Mouse (Mus musculus): ENCODE data around the gene Pex11b. TPM values are rescaled to one million over a fixed set of nuclear protein-coding genes. Genes with fewer than 3 reads are reported as not detected.

Pex11b gene
- total and polyA plus RNA-seq, 2 experiments = 31.4 to 40.8 TPM

GRCm38 (mm10) chr3:96629729-96630600 lies 5.2 kb upstream of the Pex11b start, which contains the start of gene Rbm8a:
Rbm8a (plus strand) TSS chr3:96629933.
- TF ChIP-seq POLR2A (IDR thresholded peaks at IDR 0.05; ENCODE audit: extremely low read depth, insufficient read depth, low read length) (peak; percentile 74; the same call in 1 of the 2 replicates), CTCF (IDR thresholded peaks at IDR 0.05; ENCODE audit: low read depth, low read length) (no peak)
- H3K27ac ChIP-seq (replicated peaks; ENCODE audit: insufficient read depth, low read depth, low read length) = peak within 1 kb of the TSS; percentile 89
- WGBS = under 1% methylated on average over 48 of the region's 48 CpGs

DNA sequence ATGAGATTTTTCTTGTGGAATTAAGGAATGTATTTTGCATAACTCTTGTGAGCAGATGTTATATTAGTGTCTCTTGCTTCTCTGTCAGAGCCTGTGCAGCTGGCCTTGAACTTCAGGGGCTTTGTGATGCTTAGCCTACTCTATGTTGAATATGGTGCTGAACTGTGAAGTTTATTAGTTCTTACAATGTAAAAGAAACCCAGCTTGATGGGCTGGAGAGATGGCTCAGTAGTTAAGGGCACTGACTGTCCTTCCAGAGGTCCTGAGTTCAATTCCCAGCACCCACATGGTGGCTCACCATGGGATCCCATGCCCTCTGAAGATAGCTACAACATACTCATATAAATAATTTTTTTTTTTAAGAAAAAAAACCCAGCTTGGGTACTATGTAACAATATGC lies 3.1 kb upstream of the Pex11b start:
- H3K4me1 ChIP-seq (ENCODE audit: control insufficient read depth, insufficient read depth, low read length) = peaks cover 12% of the 10 kb centered on the region
- H3K79me2 ChIP-seq (ENCODE audit: control insufficient read depth, insufficient read depth, low read length) = peaks cover 4% of the 10 kb centered on the region; the same call in 1 of the 2 replicates
- no peaks in the 10 kb centered on the region for H3K27me3 ChIP-seq (ENCODE audit: control insufficient read depth, insufficient read depth, low read length)
- DNase-seq (ENCODE audit: extremely low read depth, low read depth, low spot score) = no peak
- no peak overlapping the region for H3K9ac ChIP-seq (ENCODE audit: low read depth, low read length)
- no peak for TF ChIP-seq POLR2A (IDR thresholded peaks at IDR 0.05; ENCODE audit: extremely low read depth, insufficient read depth, low read length)
- TF ChIP-seq CTCF (IDR thresholded peaks at IDR 0.05; ENCODE audit: low read depth, low read length) = no peak
- H3K27ac ChIP-seq (replicated peaks; ENCODE audit: insufficient read depth, low read depth, low read length) = no peak overlapping the region
- no peak overlapping the region for H3K4me3 ChIP-seq (ENCODE audit: insufficient read depth, low read depth, low read length)
- H3K36me3 ChIP-seq (ENCODE audit: control insufficient read depth, insufficient read depth, low read length) = peaks cover 14% of the 10 kb centered on the region; the same call in 1 of the 2 replicates

More at GRCm38 (mm10) chr3:96629729-96630600, 5.2 kb upstream of the Pex11b start, which contains the start of gene Rbm8a:
- H3K9ac ChIP-seq (ENCODE audit: low read depth, low read length) = peak within 1 kb of the TSS; percentile 85
- H3K4me1 ChIP-seq (ENCODE audit: control insufficient read depth, insufficient read depth, low read length) = peaks cover 3% of the 10 kb centered on the region
- H3K79me2 ChIP-seq (ENCODE audit: control insufficient read depth, insufficient read depth, low read length) = no peaks in the 10 kb centered on the region; the same call in 1 of the 2 replicates
- DNase-seq (ENCODE audit: extremely low read depth, low read depth, low spot score) = peak; percentile 95
- peaks cover 14% of the 10 kb centered on the region; the same call in 1 of the 2 replicates for H3K36me3 ChIP-seq (ENCODE audit: control insufficient read depth, insufficient read depth, low read length)
- H3K27me3 ChIP-seq (ENCODE audit: control insufficient read depth, insufficient read depth, low read length) = no peaks in the 10 kb centered on the region
- peak within 1 kb of the TSS; percentile 79 for H3K4me3 ChIP-seq (ENCODE audit: insufficient read depth, low read depth, low read length)

- no peaks in the 10 kb centered on the region for H3K27me3 ChIP-seq (ENCODE audit: control insufficient read depth, insufficient read depth, low read length)
- H3K27ac ChIP-seq (replicated peaks; ENCODE audit: insufficient read depth, low read depth, low read length) = no peak overlapping the region
- H3K4me3 ChIP-seq (ENCODE audit: insufficient read depth, low read depth, low read length) = no peak overlapping the region
- DNase-seq (ENCODE audit: extremely low read depth, low read depth, low spot score) = no peak
- TF ChIP-seq CTCF (IDR thresholded peaks at IDR 0.05; ENCODE audit: low read depth, low read length) (no peak), POLR2A (IDR thresholded peaks at IDR 0.05; ENCODE audit: extremely low read depth, insufficient read depth, low read length) (no peak)
- peaks cover 4% of the 10 kb centered on the region; the same call in 1 of the 2 replicates for H3K79me2 ChIP-seq (ENCODE audit: control insufficient read depth, insufficient read depth, low read length)
- no peak overlapping the region for H3K9ac ChIP-seq (ENCODE audit: low read depth, low read length)
- peaks cover 20% of the 10 kb centered on the region; the same call in 1 of the 2 replicates for H3K36me3 ChIP-seq (ENCODE audit: control insufficient read depth, insufficient read depth, low read length)
- peaks cover 14% of the 10 kb centered on the region for H3K4me1 ChIP-seq (ENCODE audit: control insufficient read depth, insufficient read depth, low read length)
- WGBS = 91% methylated on average over 1 of the region's 1 CpGs
Measured at GRCm38 (mm10) chr3:96634015-96634414, 1.2 kb upstream of the Pex11b start.

DNA sequence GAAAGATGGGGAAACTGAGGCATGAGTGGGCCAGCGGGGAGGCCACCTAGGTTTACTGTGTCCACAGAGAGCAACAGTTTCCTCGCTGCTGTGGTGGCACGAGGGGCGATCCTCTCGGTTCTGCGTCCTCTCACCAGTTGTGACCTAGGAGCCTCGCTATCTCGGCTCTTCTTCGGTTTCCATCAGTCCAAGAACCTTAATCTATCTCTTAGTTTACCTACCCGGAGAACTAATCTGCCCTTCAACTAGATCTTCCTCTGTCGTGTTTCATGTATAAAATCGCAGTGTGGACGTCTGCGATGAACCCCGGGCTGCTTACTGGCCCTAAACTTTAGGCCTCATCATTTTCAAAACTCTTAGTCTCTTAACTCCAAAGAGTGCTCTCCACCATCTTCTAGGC lies 730 bp downstream of the Pex11b start:
- 6% methylated on average over 15 of the region's 15 CpGs for WGBS

DNA sequence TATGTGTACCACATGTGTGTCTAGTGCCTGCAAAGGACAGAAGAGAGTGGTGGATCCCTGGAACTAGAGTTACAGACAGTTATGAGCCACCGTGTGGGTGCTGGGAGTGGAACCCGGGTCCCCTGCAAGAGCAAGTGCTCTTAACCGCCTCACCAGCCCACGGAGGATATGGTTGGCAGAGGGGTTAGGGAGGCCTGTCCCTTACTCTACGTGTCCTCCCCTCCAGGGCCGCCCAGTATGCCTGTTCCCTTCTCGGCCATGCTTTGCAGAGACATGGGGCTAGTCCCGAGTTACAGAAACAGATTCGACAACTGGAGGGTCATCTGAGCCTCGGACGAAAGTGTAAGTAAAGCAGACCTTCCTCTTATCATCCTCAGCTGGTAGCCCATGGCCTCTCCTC lies 1.3 kb downstream of the Pex11b start:
- peaks cover 4% of the 10 kb centered on the region; the same call in 1 of the 2 replicates for H3K79me2 ChIP-seq (ENCODE audit: control insufficient read depth, insufficient read depth, low read length)
- TF ChIP-seq POLR2A (IDR thresholded peaks at IDR 0.05; ENCODE audit: extremely low read depth, insufficient read depth, low read length) (no peak), CTCF (IDR thresholded peaks at IDR 0.05; ENCODE audit: low read depth, low read length) (no peak)
- H3K36me3 ChIP-seq (ENCODE audit: control insufficient read depth, insufficient read depth, low read length) = peaks cover 18% of the 10 kb centered on the region; the same call in 1 of the 2 replicates
- peak overlapping the region; percentile 97 for H3K9ac ChIP-seq (ENCODE audit: low read depth, low read length)
- peaks cover 14% of the 10 kb centered on the region for H3K4me1 ChIP-seq (ENCODE audit: control insufficient read depth, insufficient read depth, low read length)
- WGBS = 66% methylated on average over 11 of the region's 11 CpGs
- H3K27me3 ChIP-seq (ENCODE audit: control insufficient read depth, insufficient read depth, low read length) = no peaks in the 10 kb centered on the region
- H3K27ac ChIP-seq (replicated peaks; ENCODE audit: insufficient read depth, low read depth, low read length) = no peak overlapping the region
- peak overlapping the region; percentile 0; the same call in 1 of the 2 replicates for H3K4me3 ChIP-seq (ENCODE audit: insufficient read depth, low read depth, low read length)
- DNase-seq (ENCODE audit: extremely low read depth, low read depth, low spot score) = no peak

More for the DNA sequence above, 730 bp downstream of the Pex11b start:
- Histone ChIP-seq H3K79me2 (ENCODE audit: control insufficient read depth, insufficient read depth, low read length) (peaks cover 4% of the 10 kb centered on the region; the same call in 1 of the 2 replicates), H3K27ac (replicated peaks; ENCODE audit: insufficient read depth, low read depth, low read length) (peak overlapping the region; percentile 50), H3K9ac (ENCODE audit: low read depth, low read length) (peak overlapping the region; percentile 97), H3K36me3 (ENCODE audit: control insufficient read depth, insufficient read depth, low read length) (peaks cover 20% of the 10 kb centered on the region; the same call in 1 of the 2 replicates), H3K4me3 (ENCODE audit: insufficient read depth, low read depth, low read length) (peak overlapping the region; percentile 96), H3K4me1 (ENCODE audit: control insufficient read depth, insufficient read depth, low read length) (peaks cover 14% of the 10 kb centered on the region), H3K27me3 (ENCODE audit: control insufficient read depth, insufficient read depth, low read length) (no peaks in the 10 kb centered on the region)
- DNase-seq (ENCODE audit: extremely low read depth, low read depth, low spot score) = no peak
- TF ChIP-seq POLR2A (IDR thresholded peaks at IDR 0.05; ENCODE audit: extremely low read depth, insufficient read depth, low read length) = no peak
- TF ChIP-seq CTCF (IDR thresholded peaks at IDR 0.05; ENCODE audit: low read depth, low read length) = no peak

Measured in liver, adult 2 months (tissue).